Mouse (Mus musculus): ENCODE measurements around the gene Pcyt1a.

DNA sequence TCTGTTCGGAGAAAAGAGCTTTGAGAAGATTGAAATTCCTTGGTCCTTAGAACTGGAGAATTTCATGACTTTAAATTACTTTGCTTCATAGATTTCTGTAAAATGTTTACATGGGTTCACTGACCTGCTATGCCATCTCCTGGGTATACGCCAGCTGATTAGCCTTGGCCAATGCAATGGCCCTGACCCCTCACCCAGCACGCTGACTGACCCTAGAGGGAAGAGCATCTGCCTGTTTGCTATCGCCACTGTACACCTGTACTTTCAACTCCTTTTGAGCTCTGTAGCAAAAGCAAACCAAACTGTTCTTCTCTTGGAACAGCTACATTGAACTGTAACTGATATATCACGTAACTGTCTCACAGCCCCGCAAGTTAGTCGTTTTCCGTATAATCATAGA lies 22.4 kb downstream of the Pcyt1a start:
- TF ChIP-seq CTCF (IDR thresholded peaks at IDR 0.05 in 2 of 3, conservative IDR thresholded peaks at IDR 0.05 in 1 of 3; ENCODE audit: control insufficient read depth in 1 of 3, insufficient read depth in 1 of 3, low read depth in 2 of 3, low read length in 3 of 3, poor library complexity in 1 of 3, severe bottlenecking in 1 of 3), result no peak
- TF ChIP-seq MAX (IDR thresholded peaks at IDR 0.05; ENCODE audit: low read length), result no peak
- no peak for TF ChIP-seq CHD1 (IDR thresholded peaks at IDR 0.05; ENCODE audit: low read depth, low read length)

All from MEL (cell line).